Mouse (Mus musculus): ENCODE data around the gene Gm28051. TPM values are rescaled to one million over a fixed set of nuclear protein-coding genes. Genes with fewer than 3 reads are reported as not detected.

The Gm28051 gene
- total RNA-seq, 2 experiments from 2014 or later, result not detected

DNA sequence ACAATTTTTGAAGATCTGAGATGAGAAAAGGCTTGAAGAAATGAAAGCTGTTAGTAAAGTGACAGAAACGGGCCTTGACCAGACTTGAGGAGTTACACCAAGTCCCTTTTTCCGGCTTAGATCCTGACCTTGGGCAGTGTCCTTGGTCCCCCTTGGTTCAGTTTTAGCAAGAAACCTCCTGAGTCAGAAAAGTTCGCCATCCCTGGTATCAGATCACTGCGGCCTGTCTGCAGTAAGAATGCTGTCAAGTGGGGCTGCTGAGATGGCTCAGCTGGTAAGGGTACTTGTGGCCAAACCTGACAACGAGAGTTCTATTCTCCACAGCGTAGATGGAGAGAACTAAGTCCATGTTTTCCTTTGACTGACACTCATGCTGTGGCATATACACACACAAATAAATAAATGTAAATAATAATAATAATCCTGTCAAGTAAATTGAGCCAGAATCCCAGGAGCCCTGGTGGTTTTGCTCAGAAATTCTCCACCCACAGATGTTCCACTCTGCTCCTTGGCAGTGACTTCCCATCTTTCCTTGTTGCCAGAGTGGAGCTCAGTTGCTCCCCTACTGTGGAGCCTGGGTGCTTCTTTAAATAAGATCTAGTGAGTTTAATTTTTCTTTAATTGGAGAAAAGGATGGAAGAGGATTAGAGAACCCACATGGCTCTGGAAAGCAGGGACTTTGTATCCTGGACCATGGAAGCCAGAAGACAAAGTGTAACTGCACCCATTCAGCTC, 51.5 kb downstream of the Gm28051 start:
- DNase-seq, result no peak

DNA sequence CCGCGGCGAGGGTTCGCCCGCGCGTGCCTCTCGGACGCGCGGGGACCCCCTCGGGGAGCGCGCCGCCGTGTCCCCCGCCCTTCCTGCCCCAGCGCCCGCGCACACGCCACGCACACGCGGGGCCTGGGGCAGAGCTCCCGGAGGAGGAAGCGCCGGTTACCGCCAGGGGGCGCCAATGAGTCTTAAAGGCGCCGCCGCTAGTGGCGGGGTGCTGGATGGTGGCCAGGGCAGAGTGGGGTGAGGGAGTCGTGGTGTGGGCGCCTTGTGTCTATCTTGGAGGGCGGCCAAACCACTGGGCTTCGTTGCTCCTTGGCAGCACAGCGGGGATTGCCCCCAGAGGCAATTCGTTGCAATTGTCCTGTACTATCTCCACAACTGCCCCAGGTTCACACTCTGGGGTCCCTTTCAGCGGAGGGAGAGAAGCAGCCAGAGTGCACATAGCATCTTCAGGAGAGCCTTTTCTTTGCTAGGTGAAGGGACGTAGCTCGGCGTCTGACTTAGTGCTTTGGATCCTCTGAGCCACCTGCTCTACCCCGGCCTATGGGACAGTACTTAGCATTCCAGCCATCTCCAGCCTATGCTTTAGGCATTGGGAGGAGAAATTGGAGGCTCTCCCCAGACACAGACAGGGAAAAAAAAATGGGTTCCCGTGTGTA, 52.2 kb downstream of the Gm28051 start:
- DNase-seq, result peak; percentile 93

DNA sequence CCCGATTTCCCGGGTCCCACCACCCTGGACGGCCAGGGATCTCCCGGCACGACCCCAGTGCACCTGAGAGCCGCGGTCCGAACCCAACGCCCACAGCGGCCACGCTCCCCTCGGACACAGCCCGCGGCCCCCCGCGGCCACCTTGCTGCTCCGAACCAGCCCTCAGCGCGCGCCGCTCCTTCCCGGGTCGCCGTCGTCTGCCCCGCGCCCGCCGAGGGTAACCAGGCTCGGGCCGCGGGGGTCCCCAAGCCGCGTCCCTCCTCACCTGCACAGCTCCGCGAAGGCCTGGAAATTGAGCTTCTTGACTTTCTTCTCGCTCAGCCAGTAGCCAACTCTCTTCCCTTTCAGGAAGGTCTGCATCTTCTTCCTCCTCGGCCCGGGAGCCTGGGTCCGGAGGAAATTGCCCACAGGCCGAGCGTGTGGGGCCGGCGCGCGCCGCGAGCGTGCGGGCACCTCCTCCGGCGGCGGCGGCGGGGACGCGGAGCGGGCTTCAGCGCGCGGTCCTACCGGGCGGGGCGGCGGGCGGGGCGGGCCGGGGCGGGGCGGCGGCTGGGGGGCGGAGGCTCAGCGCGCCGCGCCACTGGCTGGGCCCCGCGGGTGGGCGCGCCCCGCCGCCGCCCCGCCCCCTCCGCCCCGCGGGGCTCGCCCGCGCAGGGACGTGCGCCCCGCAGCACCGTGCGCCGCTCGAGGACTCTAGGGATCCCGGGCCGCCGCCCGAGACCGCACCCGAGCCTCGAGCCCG, 52.9 kb downstream of the Gm28051 start, which contains the start of gene Itpk1:
Gene Itpk1 (minus strand): TSS at position 474 of the 742 bp plus-strand sequence.
- peak; percentile 58 for DNase-seq

DNA sequence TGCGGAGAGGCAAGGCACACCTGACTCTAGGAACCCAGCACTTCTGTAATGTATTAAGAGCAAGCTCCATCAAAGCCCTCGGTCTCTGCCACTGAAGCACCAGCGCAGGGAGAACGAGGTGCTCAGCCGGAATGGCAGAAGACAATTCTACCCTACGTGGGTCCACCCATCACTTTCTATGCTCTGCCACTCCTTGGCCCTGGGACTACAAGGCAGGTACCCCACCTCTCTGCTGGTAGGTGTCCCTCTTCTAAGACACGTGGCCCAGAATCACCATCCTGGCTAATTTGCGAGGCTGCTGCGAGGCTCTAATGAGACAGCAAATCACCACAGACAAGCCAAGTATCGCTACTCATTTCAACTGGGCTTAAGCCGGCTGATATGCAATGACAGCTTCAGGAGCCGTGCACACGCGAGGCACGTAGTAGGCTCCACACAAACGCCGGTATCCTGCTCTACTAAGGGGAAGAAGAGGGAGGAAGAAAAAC, 53.6 kb downstream of the Gm28051 start:
- DNase-seq, result no peak

DNA sequence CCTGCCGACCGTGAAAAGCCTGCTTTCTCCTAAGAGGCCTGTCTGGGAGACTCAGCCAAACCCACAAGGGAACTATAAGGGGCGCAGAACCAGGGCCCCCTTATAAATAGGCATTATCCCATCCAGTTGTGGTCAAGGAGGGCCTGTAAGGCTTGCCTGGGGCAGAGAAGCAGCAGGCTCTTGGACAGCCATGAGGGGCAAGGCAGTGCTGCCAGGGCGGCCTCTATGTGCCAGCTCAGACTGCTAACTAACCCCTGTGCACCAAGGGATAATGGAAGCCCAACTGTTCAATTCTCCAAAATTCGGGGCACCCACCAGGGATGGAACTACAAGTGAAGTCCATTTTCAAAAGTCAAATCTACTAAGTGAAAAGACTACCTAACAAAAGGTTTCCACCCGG, 54.1 kb downstream of the Gm28051 start:
- DNase-seq, result no peak

DNA sequence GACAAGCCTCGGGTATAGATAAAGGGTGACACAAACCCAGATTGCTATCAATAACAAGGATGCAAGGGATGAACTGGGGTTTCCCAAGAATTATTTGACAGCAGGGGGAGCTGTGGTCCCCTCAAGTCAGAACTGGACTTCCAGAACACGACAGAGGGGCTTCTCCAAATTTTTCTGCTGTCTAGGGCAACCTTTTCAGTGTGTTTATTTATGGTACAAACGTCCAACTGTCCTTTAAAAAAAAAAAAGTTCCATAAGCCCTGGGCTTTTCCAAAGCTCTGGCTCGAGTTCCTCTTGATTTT, 54.5 kb downstream of the Gm28051 start:
- peak; percentile 52 for DNase-seq

DNA sequence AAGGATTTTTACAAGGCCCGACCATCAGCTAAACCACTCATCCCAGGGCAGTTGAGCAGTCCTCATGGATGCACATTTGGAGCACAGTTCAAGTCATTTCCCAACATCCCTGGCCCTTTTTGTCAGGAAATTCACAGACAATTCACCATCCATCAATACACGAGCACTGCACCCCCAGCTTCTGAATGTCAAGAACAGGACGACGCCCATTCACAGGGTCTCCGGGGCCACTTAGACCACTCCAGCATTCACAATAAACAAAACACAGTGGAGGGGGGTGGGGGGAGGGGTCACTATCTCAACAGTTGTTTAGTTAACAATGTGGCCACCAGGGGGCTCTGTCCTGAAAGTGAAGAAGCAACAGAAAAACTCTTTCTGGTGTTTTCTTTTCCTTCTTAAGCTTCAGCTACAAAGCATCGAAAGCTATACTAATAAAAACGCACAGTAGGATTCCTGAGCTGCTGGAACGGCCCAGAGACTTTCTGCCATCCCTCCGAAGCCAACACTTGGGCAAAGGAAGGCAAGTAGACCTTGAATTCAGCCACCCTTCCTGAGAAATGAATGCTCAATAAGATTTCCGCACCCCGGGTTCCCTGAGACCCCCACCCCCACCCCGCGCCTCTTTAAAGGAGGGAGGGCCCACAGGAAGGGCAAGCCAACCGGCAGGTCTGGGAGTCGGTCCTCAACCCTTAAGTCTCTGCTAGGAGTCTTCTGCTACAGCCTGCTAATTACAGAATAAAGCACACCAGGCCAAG, 55.0 kb downstream of the Gm28051 start:
- DNase-seq, result peak; percentile 89

DNA sequence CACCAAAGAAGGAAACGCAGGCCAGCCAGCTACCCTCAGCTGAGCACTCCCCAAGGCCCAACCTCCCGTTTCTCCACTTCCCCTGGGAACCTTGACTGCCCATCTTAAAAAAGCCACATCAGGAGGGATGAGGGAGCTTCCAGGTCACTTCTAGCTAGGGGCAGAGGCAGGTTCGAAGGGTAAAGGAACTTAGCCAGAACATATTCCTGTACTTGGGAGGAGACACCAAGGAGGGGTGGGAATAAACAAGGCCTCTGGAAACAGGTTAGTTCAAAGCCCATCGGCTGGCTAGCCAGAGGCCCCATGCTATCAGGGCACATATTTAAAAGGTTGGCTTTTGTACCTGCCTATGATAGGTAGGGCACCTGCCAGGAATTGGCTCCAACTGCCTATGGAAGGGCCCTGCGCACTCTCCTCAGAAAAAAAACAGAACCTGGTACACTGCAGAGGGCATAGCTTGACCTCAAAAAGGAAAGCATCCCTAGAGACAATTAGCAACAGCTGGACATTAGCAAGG, 55.8 kb downstream of the Gm28051 start:
- no peak for DNase-seq

DNA sequence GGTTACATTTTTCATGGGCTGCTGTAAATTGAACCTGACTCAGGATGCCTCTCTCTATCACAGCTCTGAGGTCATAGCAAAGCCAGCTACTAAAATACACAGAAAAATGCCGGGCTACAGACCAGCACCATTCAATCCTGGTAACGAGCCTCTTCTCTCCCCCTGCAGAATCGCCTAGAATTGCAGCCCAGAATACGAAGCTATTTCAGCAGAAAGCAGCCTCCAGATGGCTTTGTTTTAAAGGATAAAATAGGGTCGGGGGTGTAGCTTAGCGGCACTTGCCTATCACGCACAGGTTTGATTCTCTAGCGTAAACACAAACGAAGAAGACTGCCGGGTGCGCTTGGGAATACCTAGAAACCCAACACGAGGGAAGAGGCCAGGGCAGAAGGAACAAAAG, 57.1 kb downstream of the Gm28051 start:
- DNase-seq, result no peak

DNA sequence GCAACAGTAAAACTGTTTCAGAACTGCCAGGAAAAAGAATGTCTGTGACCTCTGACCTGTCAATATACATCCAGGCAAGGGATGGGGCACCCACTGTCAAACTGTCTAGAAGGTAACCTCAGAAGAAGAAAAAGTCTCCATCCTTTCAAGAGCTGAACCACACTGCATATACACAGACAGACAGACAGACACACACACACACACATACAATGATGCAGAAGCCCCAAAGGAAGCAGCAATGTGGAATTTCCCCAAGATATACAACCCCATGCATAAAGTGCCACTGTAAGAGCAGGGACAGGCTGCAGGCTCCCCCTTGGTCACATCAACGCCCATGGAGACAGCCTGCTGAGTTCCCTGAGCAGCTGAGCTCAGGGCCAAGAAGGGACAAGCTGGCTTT, 58.4 kb downstream of the Gm28051 start:
- DNase-seq, result no peak

DNA sequence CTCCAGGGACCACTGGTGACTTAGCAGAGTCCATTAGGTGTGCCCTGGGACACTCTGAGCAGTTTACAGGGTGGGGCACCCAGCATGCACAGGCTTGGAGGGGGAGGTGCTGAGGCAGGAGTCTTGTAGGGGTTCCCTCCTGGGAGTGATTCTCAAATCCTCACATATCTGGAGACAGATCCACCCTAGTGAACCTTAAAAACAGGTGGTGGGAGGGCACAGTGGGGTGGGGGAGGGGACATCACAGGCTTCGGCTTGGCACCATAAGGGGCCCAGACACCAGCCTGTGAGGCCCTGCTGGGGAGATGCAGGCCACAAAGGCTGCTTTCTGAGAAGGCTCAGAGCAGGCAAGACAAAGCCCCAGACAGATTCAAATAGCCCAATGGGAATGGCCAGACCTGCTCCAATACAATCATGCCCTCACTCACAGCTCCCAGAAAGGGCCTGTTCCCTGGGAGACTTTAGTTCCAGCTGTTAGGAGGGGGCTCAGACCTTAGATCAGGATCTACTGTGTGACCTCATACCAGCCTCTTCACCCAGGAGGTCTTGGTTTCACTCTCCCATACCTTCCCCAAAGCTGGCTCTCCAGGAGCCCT, 59.4 kb downstream of the Gm28051 start:
- no peak for DNase-seq

DNA sequence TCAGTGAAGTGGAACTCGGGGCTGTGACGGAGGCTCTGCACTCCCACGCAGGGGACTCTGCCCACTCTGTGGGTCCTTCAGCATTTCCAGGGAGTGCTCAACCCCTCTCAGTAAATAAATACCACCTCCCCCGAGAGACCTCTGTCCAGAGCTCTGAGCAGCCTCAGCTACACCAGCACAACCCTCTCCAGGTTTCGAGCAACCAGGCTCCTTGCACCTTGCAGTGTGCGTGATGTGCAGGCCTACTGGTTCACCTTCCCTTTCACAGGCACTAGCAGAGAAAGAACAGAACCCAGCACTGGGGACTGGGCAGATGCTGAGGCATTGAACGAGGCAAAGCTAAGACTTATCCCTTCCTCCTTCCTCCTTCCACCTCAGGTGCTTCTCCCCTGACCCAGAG, 60.2 kb downstream of the Gm28051 start:
- no peak for DNase-seq

DNA sequence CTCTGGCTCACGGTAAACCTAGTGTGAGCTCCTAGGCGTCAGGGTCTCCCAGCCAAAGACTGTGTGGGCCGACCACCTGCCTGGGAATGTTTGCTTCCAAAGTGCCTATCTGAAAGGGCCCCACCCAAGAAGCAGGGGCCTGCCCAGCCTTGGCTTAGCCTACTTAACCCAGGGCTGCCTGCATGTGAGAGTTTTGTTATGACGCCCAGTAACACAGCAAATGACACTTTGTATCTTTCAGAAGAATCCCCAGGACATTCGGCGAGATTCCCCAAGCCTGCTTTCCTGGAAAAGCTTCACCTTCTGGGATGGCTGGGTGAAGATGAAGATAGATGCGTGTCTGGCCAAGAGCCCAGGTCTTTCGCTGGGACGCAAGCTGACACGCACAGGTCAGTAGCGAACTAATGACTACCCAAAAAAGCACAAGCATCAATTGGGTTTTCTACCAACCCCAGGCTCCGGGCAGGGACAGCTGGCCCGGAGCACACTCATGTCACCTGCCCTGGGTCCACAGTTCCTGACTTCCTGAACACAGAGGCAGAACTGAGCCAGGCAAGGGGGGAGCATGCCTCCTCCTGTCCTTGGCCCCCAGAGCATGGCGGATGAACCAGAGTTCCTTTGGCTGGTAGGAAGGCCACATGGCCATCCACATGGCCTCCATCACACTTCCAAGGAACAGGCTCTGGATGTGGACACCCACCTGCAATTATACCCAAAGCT, 60.8 kb downstream of the Gm28051 start:
- DNase-seq, result no peak

DNA sequence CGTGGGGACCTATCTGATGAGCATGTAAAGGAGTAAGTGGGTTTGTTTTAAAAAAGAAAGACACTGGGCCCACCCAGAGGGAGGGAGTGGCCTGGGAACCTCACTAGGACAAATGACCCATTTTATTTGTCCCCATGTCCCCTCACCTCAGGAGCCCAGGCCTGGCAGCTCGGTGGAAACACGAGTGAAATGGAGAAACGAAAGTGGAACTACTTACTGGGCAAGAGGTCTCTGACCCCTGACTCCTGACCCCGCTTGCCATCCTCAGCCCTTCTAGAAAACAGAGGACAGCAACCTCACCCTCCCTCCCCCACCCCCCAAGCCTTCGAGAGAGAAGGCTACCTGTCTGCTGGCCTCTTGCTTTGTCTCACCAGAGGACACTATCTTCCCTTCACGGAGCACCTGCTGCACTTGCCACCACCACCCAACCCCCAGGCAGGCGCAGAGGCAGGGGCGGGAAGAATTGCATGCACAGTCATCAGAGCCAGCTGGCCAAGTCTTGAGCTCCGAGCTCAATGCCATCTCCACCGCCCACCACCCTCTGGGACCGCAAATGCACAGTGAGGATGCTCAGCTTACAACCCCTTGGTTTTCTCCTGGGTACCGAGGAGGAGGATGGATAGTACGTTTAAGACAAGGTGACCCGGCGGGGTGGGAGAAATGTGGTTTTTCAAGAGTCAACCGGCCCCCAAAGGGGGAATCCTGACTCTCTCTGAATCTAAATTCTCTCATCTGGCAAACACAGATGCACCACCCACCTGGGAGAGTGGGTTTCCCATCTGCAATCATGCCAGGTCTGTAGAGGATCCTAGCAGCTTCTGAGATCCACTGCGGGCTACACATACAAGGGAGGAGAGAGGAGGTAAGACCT, 62.0 kb downstream of the Gm28051 start:
- no peak for DNase-seq

DNA sequence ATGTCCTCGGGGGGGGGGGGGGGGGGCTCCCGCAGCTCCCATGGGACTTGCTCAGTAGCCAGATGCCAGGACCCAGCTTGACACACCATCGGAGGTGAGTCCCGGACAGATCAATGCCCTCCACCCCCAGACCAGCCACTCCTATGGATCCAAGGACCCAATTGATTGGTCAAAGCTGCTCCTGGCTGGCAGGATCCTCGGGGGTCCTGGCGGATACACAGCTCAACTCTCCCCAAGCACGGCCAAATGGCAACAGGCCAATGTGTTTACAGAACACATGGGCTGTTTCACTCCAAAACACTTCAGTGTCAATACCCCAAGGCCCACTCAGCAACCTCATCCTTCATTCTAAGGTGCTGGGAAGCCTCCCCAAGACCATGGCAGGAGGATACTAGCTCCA, 65.8 kb downstream of the Gm28051 start:
- DNase-seq, result no peak

DNA sequence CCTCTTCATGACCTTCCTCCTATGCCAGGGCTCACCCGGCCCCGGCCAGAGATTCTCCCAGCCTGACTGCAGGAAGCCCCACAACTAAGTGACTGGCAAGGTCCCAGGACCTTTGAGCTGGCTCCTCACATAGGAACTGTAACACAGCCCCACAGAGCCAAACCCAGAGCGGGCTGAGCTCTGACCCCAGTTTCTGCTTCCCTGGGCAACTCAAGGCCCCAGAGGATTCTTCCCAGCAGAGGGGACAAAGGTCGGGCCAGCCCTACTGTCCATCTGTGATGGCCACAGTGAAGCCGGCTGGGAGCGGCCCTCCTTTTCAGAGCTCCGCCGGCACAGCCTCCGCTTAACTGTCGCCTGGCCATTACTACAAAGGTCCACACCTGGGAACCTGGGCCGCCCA, 66.4 kb downstream of the Gm28051 start:
- no peak for DNase-seq

DNA sequence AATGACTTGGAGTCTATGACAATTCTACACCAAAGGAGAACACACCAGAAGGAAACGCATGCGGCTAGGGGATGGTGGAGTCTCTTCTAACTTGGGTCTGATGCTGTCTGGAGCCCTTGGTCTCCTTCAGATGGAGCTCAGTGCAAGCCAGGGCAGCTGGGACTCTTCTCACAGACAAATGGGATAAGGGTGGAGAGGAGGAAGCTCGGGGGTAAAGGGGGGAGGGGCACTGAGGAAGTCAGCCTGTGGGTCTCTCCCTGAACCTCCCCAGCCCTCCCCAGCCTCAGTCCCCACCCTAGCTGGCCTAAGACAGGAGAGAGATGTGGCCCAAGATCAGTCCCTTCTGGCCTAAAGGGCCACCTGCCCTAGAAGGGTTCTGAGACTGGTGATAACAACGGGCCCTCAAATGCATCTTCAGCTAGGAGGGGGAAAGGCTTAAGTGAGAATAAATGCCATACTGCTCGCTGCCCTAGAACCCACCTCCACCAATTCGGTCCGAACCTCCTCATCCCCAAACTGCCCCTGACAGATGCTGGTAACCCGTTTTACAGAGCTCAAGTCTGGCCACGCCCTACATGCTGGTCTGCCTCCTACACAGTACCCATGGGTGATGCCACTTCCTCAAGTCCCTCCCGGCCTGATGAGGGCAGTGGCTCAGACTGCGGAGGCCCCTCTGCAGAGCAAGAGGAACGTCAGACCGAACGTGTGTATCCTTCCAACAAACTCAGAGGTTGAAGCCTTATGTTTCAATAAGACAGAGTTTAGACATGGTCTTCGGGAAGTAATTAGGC, 67.6 kb downstream of the Gm28051 start:
- no peak for DNase-seq

DNA sequence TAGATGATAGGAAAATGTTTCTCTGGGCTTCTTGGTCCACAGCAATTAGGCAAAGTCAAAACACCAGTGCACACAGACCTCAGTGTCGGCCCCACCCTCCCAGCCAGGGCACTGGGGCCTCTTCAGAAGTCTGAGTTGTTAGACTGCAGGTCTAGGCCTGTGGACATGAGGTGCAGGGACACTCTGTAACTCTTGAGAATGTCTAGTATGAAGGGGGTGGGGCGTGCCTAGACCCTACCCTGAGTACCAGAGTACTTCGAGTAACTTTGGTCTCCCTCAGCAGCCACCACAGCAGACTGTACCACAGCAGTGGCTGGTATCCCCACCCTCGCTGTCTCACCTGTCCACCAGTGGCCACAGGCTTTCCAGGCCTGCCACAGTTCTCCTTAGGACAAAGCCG, 71.2 kb downstream of the Gm28051 start:
- no peak for DNase-seq

DNA sequence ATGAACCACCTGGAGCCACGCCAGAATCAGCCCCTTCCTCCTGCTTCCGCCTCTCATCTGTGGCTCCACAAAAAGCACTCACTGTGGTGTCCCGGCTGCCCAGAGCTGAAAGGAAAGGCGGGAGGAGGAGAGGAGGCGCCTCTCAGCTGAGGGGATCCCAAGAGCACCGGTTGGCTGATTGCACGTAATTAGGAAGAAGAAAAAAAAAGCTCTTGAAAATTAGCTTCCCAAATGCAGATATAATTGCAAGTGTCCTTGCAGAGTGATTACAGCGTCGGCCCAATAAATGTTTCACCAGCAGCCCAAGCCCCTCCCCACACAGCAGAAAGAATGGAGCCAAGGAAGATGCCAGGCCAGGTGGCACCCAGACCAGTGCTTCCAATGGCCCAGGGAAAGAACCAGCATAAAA, 72.0 kb downstream of the Gm28051 start:
- no peak for DNase-seq

Data from heart, postnatal 4 days (tissue).